Mouse (Mus musculus) spleen, adult 2 months (tissue): Measurements from ENCODE around the gene Tmem126a.

Source experiments
- CTCF ChIP-seq: fragments of 200-500 bp; IDR thresholded peaks from 2 replicates; pipeline ENCODE4 v1.5.1; 2011; ENCODE audit warnings: mild to moderate bottlenecking, inconsistent platforms; ENCODE audit not compliant: insufficient read depth, insufficient read length, insufficient replicate concordance; ENCODE audit errors: extremely low read depth
- POLR2A ChIP-seq: fragments of 200-500 bp; IDR thresholded peaks from 2 replicates; pipeline ENCODE4 v1.6.1; 2011; ENCODE audit warnings: low read depth, low read length, inconsistent platforms

DNA sequence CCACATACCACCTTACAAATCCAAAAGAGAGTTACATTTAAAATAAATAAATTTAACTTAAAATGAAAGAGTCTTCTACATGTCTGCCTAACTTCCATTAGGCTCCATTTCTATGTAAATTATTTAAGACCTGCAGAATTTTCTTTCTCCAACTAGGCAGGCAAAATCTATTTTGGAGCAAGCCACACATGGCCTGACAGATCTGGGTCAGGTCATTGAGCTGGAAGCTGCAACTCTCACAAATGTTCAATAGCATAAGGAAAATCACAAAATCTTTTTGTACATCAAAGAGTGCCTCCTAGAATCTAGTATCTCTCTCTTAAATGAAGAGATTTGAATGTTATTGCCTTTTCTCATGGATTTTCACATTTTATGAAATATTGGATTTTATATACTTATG, 24.8 kb downstream of the Tmem126a start:
- no peak for TF ChIP-seq CTCF
- TF ChIP-seq POLR2A = no peak
